Mouse (Mus musculus) cerebellum, postnatal 4 days (tissue): ENCODE measurements around the gene Insl3.

Experiments used
- DNase-seq, 2 experiments: peaks; one replicate each; pipeline ENCODE4 v3.0.0; 2022; ENCODE audit warnings: low spot score in 2 of 2, mixed read lengths in 1 of 2

The Insl3 gene

GRCm38 (mm10) chr8:71689028-71689427 is at the start of gene Insl3:
Gene Insl3 (plus strand): TSS chr8:71689214.
- no peak for DNase-seq

- no peak for DNase-seq
Observed at GRCm38 (mm10) chr8:71639318-71639717, 49.7 kb upstream of the Insl3 start.

GRCm38 (mm10) chr8:71645510-71645909 is 43.5 kb upstream of the Insl3 start:
- DNase-seq, result no peak

- no peak for DNase-seq
Observed at GRCm38 (mm10) chr8:71654600-71654999, 34.4 kb upstream of the Insl3 start.

GRCm38 (mm10) chr8:71657816-71658215 is 31.2 kb upstream of the Insl3 start:
- no peak for DNase-seq

GRCm38 (mm10) chr8:71658515-71659049 is 30.4 kb upstream of the Insl3 start:
- no peak for DNase-seq

- peak in 1 of 2 experiments; percentile 44 for DNase-seq
Observed at GRCm38 (mm10) chr8:71659751-71660150, 29.3 kb upstream of the Insl3 start.

GRCm38 (mm10) chr8:71660325-71661120 is 28.5 kb upstream of the Insl3 start:
- DNase-seq, result peak; percentile 78 to 92

- DNase-seq, result no peak
Observed at GRCm38 (mm10) chr8:71665331-71666130, 23.5 kb upstream of the Insl3 start.

- DNase-seq, result no peak
Observed at GRCm38 (mm10) chr8:71666855-71667254, 22.2 kb upstream of the Insl3 start.

- no peak for DNase-seq
Observed at GRCm38 (mm10) chr8:71667256-71667655, 21.8 kb upstream of the Insl3 start.

- no peak for DNase-seq
Observed at GRCm38 (mm10) chr8:71668220-71668975, 20.6 kb upstream of the Insl3 start.

GRCm38 (mm10) chr8:71670198-71670597 is 18.8 kb upstream of the Insl3 start:
- DNase-seq, result no peak

GRCm38 (mm10) chr8:71670621-71671548 is 18.1 kb upstream of the Insl3 start:
- DNase-seq, result peak; percentile 48 to 77

- peak; percentile 82 to 93 for DNase-seq
Observed at GRCm38 (mm10) chr8:71671549-71671965, 17.5 kb upstream of the Insl3 start, which contains the start of gene Unc13a. Gene Unc13a (minus strand): TSS chr8:71671757.

GRCm38 (mm10) chr8:71672168-71672735 is 16.8 kb upstream of the Insl3 start:
- no peak for DNase-seq

- no peak for DNase-seq
Observed at GRCm38 (mm10) chr8:71674071-71674470, 14.9 kb upstream of the Insl3 start.

- DNase-seq, result no peak
Observed at GRCm38 (mm10) chr8:71675456-71676019, 13.5 kb upstream of the Insl3 start.

- peak in 1 of 2 experiments; percentile 49 for DNase-seq
Observed at GRCm38 (mm10) chr8:71676020-71676741, 12.8 kb upstream of the Insl3 start, which contains the start of gene Jak3. Gene Jak3 (plus strand): TSS chr8:71676296.
